Mouse (Mus musculus) myocyte (in vitro differentiated cells): ENCODE measurements at regions not wholly inside any gene's neighbourhood (a gene's known extent, or its start where the extent isn't known, plus 50 kb on each side); places are given as distances from the start of the nearest gene placed in this dataset.

ENCODE experiments used
- H3K27me3 ChIP-seq: one replicate; pipeline ENCODE4 v1.6.1; 2011; ENCODE audit not compliant: control insufficient read depth, insufficient read depth, insufficient read length
- H3K36me3 ChIP-seq: one replicate; pipeline ENCODE4 v1.6.1; 2011; ENCODE audit not compliant: control insufficient read depth, insufficient read depth
- H3K4me2 ChIP-seq: one replicate; pipeline ENCODE4 v1.6.1; 2011; ENCODE audit warnings: low read depth, control low read depth
- H3K4me3 ChIP-seq: one replicate; pipeline ENCODE4 v1.5.1; 2011; ENCODE audit warnings: mild to moderate bottlenecking, control low read depth, moderate library complexity
- H3K79me2 ChIP-seq: one replicate; pipeline ENCODE4 v1.6.1; 2011; ENCODE audit not compliant: control insufficient read depth, insufficient read depth
- H3ac ChIP-seq: one replicate; pipeline ENCODE4 v1.6.1; 2011; ENCODE audit not compliant: control insufficient read depth, insufficient read length
- CEBPB ChIP-seq: IDR thresholded peaks from 2 replicates; pipeline ENCODE4 v1.6.1; 2011; ENCODE audit warnings: mild to moderate bottlenecking, moderate library complexity; ENCODE audit not compliant: poor library complexity, insufficient read depth, severe bottlenecking
- E2F4 ChIP-seq: IDR thresholded peaks from one replicate; pipeline ENCODE4 v1.6.1; 2011; ENCODE audit warnings: mild to moderate bottlenecking, control low read depth, moderate library complexity; ENCODE audit not compliant: insufficient read depth
- MAX ChIP-seq: IDR thresholded peaks from one replicate; pipeline ENCODE4 v1.6.1; 2011; ENCODE audit warnings: low read depth, mild to moderate bottlenecking, control low read depth
- MYOD1 ChIP-seq, 3 experiments: IDR thresholded peaks; one replicate each; pipeline ENCODE4 v1.6.1; 2011; ENCODE audit warnings: control low read depth in 2 of 3, low read depth in 2 of 3, mild to moderate bottlenecking in 2 of 3, moderate library complexity in 1 of 3; ENCODE audit not compliant: insufficient read length in 2 of 3, control insufficient read depth in 1 of 3
- MYOG ChIP-seq, 3 experiments: IDR thresholded peaks; one replicate each; pipeline ENCODE4 v1.6.1; 2011; ENCODE audit warnings: control low read depth in 2 of 3, low read depth in 2 of 3, mild to moderate bottlenecking in 2 of 3; ENCODE audit not compliant: insufficient read length in 2 of 3, control insufficient read depth in 1 of 3, insufficient read depth in 1 of 3
- POLR2A ChIP-seq: IDR thresholded peaks from one replicate; pipeline ENCODE4 v1.6.1; 2011; ENCODE audit warnings: low read depth, mild to moderate bottlenecking, control low read depth, moderate library complexity; ENCODE audit not compliant: insufficient read length
- POLR2AphosphoS2 ChIP-seq: IDR thresholded peaks from one replicate; pipeline ENCODE4 v1.6.1; 2011; ENCODE audit warnings: low read depth, control low read depth; ENCODE audit not compliant: insufficient read length
- REST ChIP-seq: IDR thresholded peaks from one replicate; pipeline ENCODE4 v1.6.1; 2011; ENCODE audit warnings: mild to moderate bottlenecking, control low read depth, moderate library complexity; ENCODE audit not compliant: insufficient read depth, insufficient read length
- SRF ChIP-seq: IDR thresholded peaks from one replicate; pipeline ENCODE4 v1.6.1; 2011; ENCODE audit warnings: low read depth; ENCODE audit not compliant: control insufficient read depth, insufficient read length
- TCF12 ChIP-seq: IDR thresholded peaks from one replicate; pipeline ENCODE4 v1.6.1; 2011; ENCODE audit warnings: mild to moderate bottlenecking, control low read depth; ENCODE audit not compliant: poor library complexity, insufficient read depth, severe bottlenecking
- TCF3 ChIP-seq: IDR thresholded peaks from one replicate; pipeline ENCODE4 v1.6.1; 2011; ENCODE audit warnings: low read depth, control low read depth; ENCODE audit not compliant: insufficient read length
- USF1 ChIP-seq: IDR thresholded peaks from one replicate; pipeline ENCODE4 v1.6.1; 2011; ENCODE audit warnings: low read depth, mild to moderate bottlenecking, control low read depth, moderate library complexity

DNA sequence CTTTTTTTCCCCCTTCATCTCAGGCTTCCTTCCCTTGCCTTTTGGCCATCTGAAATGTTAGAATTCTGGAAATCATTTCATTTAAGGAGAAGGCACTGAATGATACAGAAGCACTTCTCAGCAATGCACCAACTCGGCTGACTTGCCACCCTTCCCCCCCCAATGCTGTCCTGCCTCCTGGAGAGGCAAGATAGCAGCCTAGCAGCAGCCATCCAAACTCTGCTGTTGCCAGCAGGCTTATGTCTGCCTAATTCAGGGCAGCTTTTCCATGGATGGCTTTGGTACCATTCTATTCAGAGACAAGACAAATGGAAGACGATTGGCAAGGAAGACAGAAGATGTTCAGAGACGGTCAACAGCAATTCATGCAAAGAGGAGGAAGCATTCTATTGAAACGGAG lies 265.3 kb upstream of the Pkdcc start:
- Histone ChIP-seq H3K79me2 (no peaks in the 10 kb centered on the region), H3K4me3 (no peak overlapping the region), H3K4me2 (no peak overlapping the region), H3K36me3 (no peaks in the 10 kb centered on the region), H3K27me3 (no peaks in the 10 kb centered on the region), H3ac (no peak overlapping the region)
- TF ChIP-seq USF1 (no peak), TCF12 (no peak), SRF (no peak), E2F4 (no peak), POLR2A (no peak), TCF3 (no peak), POLR2AphosphoS2 (no peak), MYOD1 (IDR thresholded peaks at IDR 0.05; ENCODE audit: control insufficient read depth in 1 of 3, insufficient read length in 2 of 3, low read depth in 2 of 3) (no peak), REST (no peak), MAX (no peak), MYOG (IDR thresholded peaks at IDR 0.05; ENCODE audit: control insufficient read depth in 1 of 3, insufficient read depth in 1 of 3, insufficient read length in 2 of 3, low read depth in 2 of 3) (no peak), CEBPB (no peak)

- Histone ChIP-seq H3K36me3 (no peaks in the 10 kb centered on the region), H3K27me3 (no peaks in the 10 kb centered on the region), H3K79me2 (no peaks in the 10 kb centered on the region), H3K4me2 (no peak overlapping the region), H3ac (no peak overlapping the region), H3K4me3 (no peak overlapping the region)
- no peak for TF ChIP-seq TCF3
- TF ChIP-seq POLR2AphosphoS2: no peak
- no peak for TF ChIP-seq SRF
- no peak for TF ChIP-seq MYOG (IDR thresholded peaks at IDR 0.05; ENCODE audit: control insufficient read depth in 1 of 3, insufficient read depth in 1 of 3, insufficient read length in 2 of 3, low read depth in 2 of 3)
- no peak for TF ChIP-seq USF1
These were observed 264.8 kb upstream of the Pkdcc start for GRCm38 (mm10) chr17:82950268-82950667.

GRCm38 (mm10) chr17:82957409-82957808 lies 257.7 kb upstream of the Pkdcc start:
- H3K36me3 ChIP-seq: no peaks in the 10 kb centered on the region
- H3ac ChIP-seq: no peak overlapping the region
- no peak for TF ChIP-seq E2F4
- TF ChIP-seq POLR2A: no peak
- H3K4me3 ChIP-seq: no peak overlapping the region
- H3K4me2 ChIP-seq: no peak overlapping the region
- no peaks in the 10 kb centered on the region for H3K27me3 ChIP-seq
- no peaks in the 10 kb centered on the region for H3K79me2 ChIP-seq

DNA sequence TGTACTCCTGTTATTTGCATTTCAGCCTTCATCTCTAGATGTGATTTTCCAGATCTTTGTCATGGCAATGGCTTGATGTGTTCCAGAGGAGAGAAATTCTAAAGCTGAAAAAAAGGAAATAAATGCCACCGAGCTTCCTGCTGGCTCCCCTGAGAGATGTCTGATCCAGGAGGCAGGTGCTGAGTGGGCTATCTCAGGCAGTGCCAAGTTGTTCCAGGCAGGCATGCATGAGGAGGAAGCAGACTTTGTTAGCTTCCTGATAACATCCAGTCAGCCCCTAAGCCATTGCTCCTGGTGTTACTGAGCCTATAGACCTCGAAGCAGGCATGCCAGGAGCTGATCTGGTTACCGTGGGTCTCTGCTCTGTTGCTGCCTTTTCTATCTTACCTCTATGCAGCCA lies 251.7 kb upstream of the Pkdcc start:
- no peaks in the 10 kb centered on the region for H3K36me3 ChIP-seq
- H3ac ChIP-seq: no peak overlapping the region
- H3K4me3 ChIP-seq: no peak overlapping the region
- H3K4me2 ChIP-seq: no peak overlapping the region
- no peaks in the 10 kb centered on the region for H3K79me2 ChIP-seq
- TF ChIP-seq CEBPB: no peak
- TF ChIP-seq REST: no peak
- TF ChIP-seq POLR2AphosphoS2: no peak
- no peaks in the 10 kb centered on the region for H3K27me3 ChIP-seq

GRCm38 (mm10) chr17:82999710-83000109 lies 215.4 kb upstream of the Pkdcc start:
- Histone ChIP-seq H3ac (no peak overlapping the region), H3K4me3 (no peak overlapping the region), H3K4me2 (no peak overlapping the region), H3K27me3 (no peaks in the 10 kb centered on the region), H3K36me3 (no peaks in the 10 kb centered on the region), H3K79me2 (no peaks in the 10 kb centered on the region)
- TF ChIP-seq USF1: no peak
- no peak for TF ChIP-seq TCF3
- no peak for TF ChIP-seq CEBPB
- TF ChIP-seq REST: no peak
- TF ChIP-seq TCF12: no peak
- TF ChIP-seq MYOG (IDR thresholded peaks at IDR 0.05; ENCODE audit: control insufficient read depth in 1 of 3, insufficient read depth in 1 of 3, insufficient read length in 2 of 3, low read depth in 2 of 3): no peak
- TF ChIP-seq MYOD1 (IDR thresholded peaks at IDR 0.05; ENCODE audit: control insufficient read depth in 1 of 3, insufficient read length in 2 of 3, low read depth in 2 of 3): no peak
- TF ChIP-seq SRF: no peak
- no peak for TF ChIP-seq POLR2A
- TF ChIP-seq E2F4: no peak
- no peak for TF ChIP-seq MAX
- TF ChIP-seq POLR2AphosphoS2: no peak
